Mouse (Mus musculus): ENCODE results near the gene Dlgap1. TPM values are rescaled to one million over a fixed set of nuclear protein-coding genes. Genes with fewer than 3 reads are reported as not detected.

Gene Dlgap1
- total RNA-seq (2023) = 1 to 10 TPM in 1 of 2 experiments, under 1 TPM in 1; 0.94 to 1.1 TPM

DNA sequence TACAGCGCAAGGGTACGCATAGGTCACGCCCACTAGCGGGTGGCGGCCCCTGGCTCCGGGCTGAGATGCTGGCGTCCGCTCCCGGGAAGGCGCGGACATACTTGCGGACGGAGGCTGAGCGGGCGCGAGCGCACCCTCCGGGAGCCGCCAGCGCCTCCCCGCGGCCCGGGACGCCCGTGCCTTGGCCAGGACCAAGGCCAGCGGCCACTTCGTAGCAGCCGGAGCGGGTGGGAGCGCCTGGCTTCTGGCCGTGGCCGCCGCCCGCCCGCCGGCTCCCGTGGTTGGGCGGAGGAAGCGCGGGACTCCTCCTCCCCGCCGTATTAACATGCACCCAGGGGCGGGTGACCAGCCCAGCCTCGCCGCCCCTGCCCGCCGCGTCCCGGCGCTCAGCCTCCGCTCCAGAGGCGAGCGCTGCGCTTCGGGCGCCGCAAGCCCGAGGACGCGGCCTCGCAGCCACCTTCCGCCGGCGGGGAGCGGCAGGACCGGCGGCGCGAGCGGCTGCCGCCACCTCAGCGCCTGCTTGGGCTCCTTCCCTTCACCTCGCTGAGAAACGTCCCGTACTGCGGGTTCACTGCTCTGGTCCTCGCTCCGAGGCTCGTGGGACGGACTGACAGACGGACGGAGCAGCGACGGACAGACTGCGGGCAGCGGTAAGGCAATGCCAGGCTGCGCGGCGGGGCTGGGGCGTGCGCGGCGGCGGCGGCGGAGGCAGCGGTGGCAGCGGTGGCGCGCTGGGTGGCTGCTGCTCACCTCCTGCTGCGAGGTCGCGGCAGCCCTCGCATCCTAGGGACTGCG is at the start of gene Dlgap1:
TSS of gene Dlgap1 (plus strand) at position 53 of the 795 bp plus-strand sequence.

GRCm38 (mm10) chr17:70853436-70853905 is 884.6 kb downstream of the Dlgap1 start, which contains the start of gene Tgif1:
Gene Tgif1, minus strand, starts transcription at chr17:70853546.

